Mouse (Mus musculus): ENCODE data around the gene Cmya5.

The Cmya5 gene

GRCm38 (mm10) chr13:93060437-93060836 is 84.1 kb downstream of the Cmya5 start:
- no peak for DNase-seq

- no peak for DNase-seq
These were observed 85.9 kb downstream of the Cmya5 start for GRCm38 (mm10) chr13:93058551-93059011.

DNA sequence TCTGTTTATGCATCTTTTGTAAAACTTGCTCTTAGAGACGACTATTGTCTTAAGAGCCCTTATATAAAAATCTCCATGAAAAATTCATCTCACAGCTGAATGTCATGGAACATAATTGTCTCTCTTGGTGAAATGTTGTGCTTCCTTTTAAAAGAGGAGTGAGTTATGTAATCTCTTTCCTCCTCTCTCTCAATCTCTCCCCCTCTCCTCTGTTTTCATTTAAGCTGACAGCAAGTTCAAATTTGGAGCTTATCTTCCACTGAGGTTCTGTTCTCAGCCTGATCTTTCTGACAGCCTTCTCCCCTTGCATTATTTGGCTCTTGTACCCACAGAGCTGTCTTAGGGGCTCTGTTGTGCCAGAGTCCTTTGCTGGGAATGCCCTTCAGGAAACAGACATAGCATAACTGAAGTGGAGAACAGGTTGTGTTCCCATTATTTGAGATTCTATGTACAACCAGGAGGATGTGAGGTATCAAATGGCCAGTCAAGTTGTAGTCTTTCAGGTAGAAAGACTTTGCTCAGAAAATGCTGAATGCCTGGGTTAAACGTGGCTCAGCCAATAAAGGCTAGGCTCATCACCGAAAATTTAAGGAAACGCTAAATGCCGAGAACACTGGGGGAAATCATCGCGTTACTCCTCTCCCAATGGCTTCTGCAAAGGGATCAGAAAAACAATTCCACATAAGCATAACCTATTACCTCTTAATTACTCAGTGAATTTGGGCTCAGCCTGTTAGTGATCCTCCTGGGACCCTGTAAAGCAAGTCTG is 86.8 kb downstream of the Cmya5 start:
- no peak for DNase-seq

GRCm38 (mm10) chr13:93056091-93056490 is 88.4 kb downstream of the Cmya5 start:
- no peak for DNase-seq

DNA sequence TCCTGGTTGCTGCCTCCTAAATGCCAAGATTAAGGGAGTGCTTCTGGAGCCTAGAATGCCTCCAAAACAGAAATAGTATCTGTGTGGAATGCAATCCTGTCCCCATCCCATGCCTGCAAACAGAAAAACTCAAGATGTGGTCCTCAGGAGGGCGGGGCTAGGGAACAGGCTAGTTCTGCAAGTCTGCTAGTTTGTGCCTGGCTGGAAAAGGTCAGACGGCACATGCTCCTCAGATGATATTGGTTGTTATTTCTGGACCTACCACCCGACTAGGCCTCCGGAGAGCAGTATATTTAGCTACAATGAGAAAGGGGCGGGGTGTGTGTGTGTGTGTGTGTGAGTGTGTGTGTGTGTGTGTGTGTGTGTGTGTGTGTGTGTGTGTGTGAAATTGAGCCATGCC is 93.0 kb downstream of the Cmya5 start:
- no peak for DNase-seq

DNA sequence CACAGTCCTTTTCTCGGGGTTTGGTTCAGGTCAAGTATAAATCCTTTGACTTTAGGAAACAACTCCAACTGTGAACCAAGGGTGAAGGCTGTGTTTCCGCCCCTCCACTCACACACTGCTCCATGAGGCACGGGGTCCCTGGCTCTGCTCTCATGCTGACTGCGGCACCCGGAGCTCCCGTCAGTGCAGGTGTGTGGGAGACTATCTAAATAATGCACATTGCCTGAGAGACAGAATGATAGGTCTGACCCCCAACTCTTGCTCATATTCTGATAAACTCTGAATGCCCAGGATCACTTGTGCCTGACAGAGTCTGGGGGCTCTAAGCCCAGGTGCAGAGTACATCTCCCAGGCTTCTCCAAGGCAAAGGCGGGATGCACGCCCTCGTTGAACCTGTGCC is 103.5 kb downstream of the Cmya5 start:
- no peak for DNase-seq

DNA sequence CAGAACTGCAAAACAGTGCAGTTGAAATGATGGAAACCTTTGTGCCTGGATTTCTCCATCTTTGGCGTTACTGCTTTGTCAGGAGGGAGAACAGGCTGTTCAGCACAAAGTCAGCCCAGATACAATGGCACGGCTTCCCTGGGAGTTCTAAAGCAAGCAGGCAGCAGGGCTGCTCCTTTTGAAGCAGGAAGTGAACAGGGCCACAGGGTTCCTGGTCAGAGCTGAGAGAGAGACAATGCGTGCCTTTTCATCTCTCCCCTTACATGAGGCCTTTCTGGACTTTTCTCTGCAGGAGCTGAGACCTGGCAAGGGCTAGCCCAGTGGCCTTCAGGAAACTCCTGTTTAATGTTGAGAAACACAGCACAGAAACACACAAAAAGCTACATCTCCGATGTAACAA is 108.3 kb downstream of the Cmya5 start:
- no peak for DNase-seq

- DNase-seq: no peak
These were observed 115.2 kb downstream of the Cmya5 start for GRCm38 (mm10) chr13:93029337-93029736.

DNA sequence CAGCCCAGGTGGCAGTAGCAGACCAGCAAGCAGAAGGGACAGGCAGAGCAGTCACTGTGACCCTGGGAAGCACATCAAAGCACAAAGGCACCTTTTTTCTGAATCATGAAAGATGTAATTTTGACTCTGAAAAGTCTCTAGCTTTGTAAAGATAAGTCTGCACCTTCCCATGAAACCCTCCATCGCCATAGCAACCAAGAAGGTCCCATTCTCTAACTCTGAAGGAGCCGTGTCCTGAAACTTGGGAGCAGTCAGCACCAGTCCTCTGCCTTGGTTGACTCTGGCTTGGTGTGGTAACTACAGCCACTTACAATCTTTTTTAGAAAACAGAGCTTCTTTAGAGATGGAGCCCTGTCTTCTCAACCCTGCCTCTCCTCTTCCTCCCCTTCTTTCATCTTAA is 119.7 kb downstream of the Cmya5 start:
- DNase-seq: no peak

- no peak for DNase-seq
These were observed 122.4 kb downstream of the Cmya5 start for GRCm38 (mm10) chr13:93022158-93022557.

GRCm38 (mm10) chr13:93012952-93013351 is 131.6 kb downstream of the Cmya5 start:
- no peak for DNase-seq

GRCm38 (mm10) chr13:93011315-93011714 is 133.2 kb downstream of the Cmya5 start:
- no peak for DNase-seq

DNA sequence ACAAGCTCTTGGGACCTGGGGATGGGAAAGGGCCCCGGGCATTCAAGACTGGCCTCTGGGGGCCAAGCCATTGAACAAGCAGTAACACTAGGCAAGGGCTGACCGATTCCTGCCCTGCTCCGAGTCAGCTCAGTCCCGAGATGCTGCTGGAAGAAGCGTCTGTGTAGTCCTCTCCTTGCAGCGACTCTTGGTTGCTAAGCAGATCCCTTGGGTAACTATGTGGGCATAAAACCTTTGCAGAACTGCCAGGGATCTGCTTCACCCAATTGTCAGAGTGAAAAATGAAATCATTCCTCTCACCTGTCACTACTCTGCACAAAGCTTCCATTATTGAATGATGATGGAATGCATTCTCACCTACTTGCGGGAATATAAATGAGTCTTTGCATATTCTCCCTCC is 134.0 kb downstream of the Cmya5 start:
- DNase-seq: no peak

DNA sequence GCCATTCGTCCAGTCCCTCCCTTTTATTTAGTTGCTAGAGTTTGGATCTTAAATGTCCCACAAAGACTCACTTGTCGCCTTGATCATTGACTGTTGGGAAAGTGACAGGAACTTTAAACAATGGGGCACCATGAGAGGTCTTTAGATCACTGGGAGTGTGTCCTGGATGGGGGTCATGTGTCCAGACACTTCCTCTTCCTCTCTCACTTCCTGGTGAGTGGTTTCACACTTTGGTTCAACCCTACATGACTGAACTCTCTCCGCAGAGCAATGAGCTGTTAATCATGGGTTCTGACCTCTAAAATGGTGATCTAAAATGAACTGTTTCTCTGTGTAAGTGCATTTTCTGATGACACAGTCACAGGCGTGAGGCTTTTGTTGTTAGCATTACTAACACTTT is 137.4 kb downstream of the Cmya5 start:
- no peak for DNase-seq

GRCm38 (mm10) chr13:93006347-93006746 is 138.2 kb downstream of the Cmya5 start:
- DNase-seq: no peak

DNA sequence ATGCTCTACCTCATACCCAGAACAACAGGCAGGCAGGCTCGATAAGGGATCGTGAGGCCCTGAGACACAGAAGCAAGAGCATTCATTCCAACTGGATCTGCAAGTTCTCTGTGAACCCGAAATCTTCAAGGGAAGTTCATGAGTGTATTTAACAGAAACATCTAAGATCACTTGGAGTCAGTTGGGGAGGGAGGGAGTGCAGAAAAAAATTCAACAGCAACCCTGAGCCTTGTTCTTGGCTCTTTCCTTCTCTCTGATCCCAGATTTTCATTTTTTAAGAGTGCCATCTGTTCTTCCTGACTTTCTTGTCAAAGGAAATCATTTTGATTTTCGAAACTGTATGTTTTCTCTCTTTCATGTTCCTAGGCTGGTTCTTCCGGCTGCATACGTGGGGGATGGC is 140.5 kb downstream of the Cmya5 start:
- DNase-seq: no peak

- DNase-seq: no peak
These were observed 142.1 kb downstream of the Cmya5 start for GRCm38 (mm10) chr13:93002456-93002855.

GRCm38 (mm10) chr13:93000640-93001351 is 143.7 kb downstream of the Cmya5 start:
- DNase-seq: no peak

GRCm38 (mm10) chr13:92999860-93000259 is 144.7 kb downstream of the Cmya5 start:
- no peak for DNase-seq

DNA sequence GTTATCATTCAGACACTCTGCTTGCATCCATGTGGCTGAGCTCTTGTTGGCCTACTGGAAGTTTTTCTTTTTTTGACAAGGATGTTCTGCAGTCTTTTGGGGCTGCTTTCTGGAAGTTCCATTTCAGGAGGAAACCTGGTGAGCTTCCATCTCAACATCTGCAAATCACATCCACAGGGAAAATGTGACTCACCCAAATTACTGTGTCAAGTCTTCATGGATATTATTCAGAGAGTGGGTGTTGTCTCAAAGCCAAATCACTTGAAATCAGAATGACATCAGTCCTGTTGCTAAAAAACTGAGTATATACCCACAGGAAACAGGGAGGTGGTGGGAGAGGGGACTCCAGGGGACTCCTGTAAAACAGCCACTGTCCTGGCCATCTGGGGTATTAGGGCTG is 149.8 kb downstream of the Cmya5 start:
- no peak for DNase-seq

GRCm38 (mm10) chr13:92992823-92993222 is 151.7 kb downstream of the Cmya5 start:
- no peak for DNase-seq
